Mouse (Mus musculus) MEL (cell line): ENCODE measurements at regions not wholly inside any gene's neighbourhood (a gene's known extent, or its start where the extent isn't known, plus 50 kb on each side); places are given as distances from the start of the nearest gene placed in this dataset.

Experiments
- DNase-seq: peaks from one replicate; pipeline ENCODE4 v3.0.0; 2011; ENCODE audit warnings: low read depth, low spot score
- H3K27ac ChIP-seq: 2 replicates; pipeline ENCODE4 v1.5.1; 2012; ENCODE audit warnings: low read depth, mild to moderate bottlenecking, control low read depth, low read length, moderate library complexity; ENCODE audit not compliant: control insufficient read depth
- H3K27me3 ChIP-seq, 2 experiments: fragments of 150-350 bp in 1 of 2; sonication (generic) in 1 of 2; 2 replicates each; pipeline ENCODE4 v1.6.1; 2012; ENCODE audit warnings: low read length in 2 of 2, mild to moderate bottlenecking in 2 of 2, improper control_type of control experiment in 1 of 2, moderate library complexity in 1 of 2; ENCODE audit not compliant: insufficient read depth in 2 of 2, control insufficient read depth in 1 of 2
- H3K36me3 ChIP-seq, 2 experiments: 2 replicates each; pipeline ENCODE4 v1.6.1; 2012 to 2014; ENCODE audit warnings: low read length in 2 of 2, improper control_type of control experiment in 1 of 2, inconsistent platforms in 1 of 2, mild to moderate bottlenecking in 1 of 2; ENCODE audit not compliant: insufficient read depth in 2 of 2, control insufficient read depth in 1 of 2
- H3K4me1 ChIP-seq, 2 experiments: fragments of 150-350 bp in 1 of 2; sonication (generic) in 1 of 2; 2 replicates each; pipeline ENCODE4 v1.6.1; 2012; ENCODE audit warnings: low read length in 2 of 2, improper control_type of control experiment in 1 of 2, mild to moderate bottlenecking in 1 of 2; ENCODE audit not compliant: insufficient read depth in 2 of 2, control insufficient read depth in 1 of 2
- H3K4me3 ChIP-seq, 2 experiments: fragments of 150-350 bp in 1 of 2; sonication (generic) in 1 of 2; 2 replicates each; pipeline ENCODE4 v1.5.1; 2012; ENCODE audit warnings: low read depth in 2 of 2, low read length in 2 of 2, mild to moderate bottlenecking in 2 of 2, moderate library complexity in 2 of 2, control low read depth in 1 of 2, improper control_type of control experiment in 1 of 2; ENCODE audit not compliant: control insufficient read depth in 1 of 2, insufficient read depth in 1 of 2
- H3K79me2 ChIP-seq: 2 replicates; pipeline ENCODE4 v1.6.1; 2012; ENCODE audit warnings: mild to moderate bottlenecking, low read length, moderate library complexity; ENCODE audit not compliant: control insufficient read depth, poor library complexity, insufficient read depth
- H3K9ac ChIP-seq: 2 replicates; pipeline ENCODE4 v1.6.1; 2012; ENCODE audit warnings: low read depth, mild to moderate bottlenecking, control low read depth, low read length, moderate library complexity; ENCODE audit not compliant: control insufficient read depth, poor library complexity, severe bottlenecking
- H3K9me3 ChIP-seq: fragments of 150-350 bp; sonication (generic); replicated peaks from 2 replicates; pipeline ENCODE4 v1.6.1; 2012; ENCODE audit warnings: mild to moderate bottlenecking, low read length, improper control_type of control experiment, moderate library complexity; ENCODE audit not compliant: insufficient read depth
- BHLHE40 ChIP-seq: IDR thresholded peaks from 2 replicates; pipeline ENCODE4 v1.6.1; 2012; ENCODE audit warnings: low read depth, mild to moderate bottlenecking, inconsistent platforms, low read length, improper control_type of control experiment, borderline replicate concordance
- CTCF ChIP-seq, 3 experiments: IDR thresholded peaks in 2 of 3; conservative IDR thresholded peaks in 1 of 3; 2 replicates each; pipeline ENCODE4 v1.5.1; 2011 to 2012; ENCODE audit warnings: low read length in 3 of 3, low read depth in 2 of 3, mild to moderate bottlenecking in 2 of 3, improper control_type of control experiment in 1 of 3, inconsistent platforms in 1 of 3, mixed read lengths in 1 of 3, moderate library complexity in 1 of 3; ENCODE audit not compliant: control insufficient read depth in 1 of 3, insufficient read depth in 1 of 3, poor library complexity in 1 of 3, severe bottlenecking in 1 of 3
- E2F4 ChIP-seq: IDR thresholded peaks from 2 replicates; pipeline ENCODE4 v1.6.1; 2011; ENCODE audit warnings: low read depth, low read length, improper control_type of control experiment, borderline replicate concordance
- EP300 ChIP-seq, 2 experiments: IDR thresholded peaks; 2 replicates each; pipeline ENCODE4 v1.6.1; 2011; ENCODE audit warnings: improper control_type of control experiment in 2 of 2, low read length in 2 of 2, low read depth in 1 of 2, mild to moderate bottlenecking in 1 of 2
- ETS1 ChIP-seq: IDR thresholded peaks from 2 replicates; pipeline ENCODE4 v1.6.1; 2012; ENCODE audit warnings: low read depth, mild to moderate bottlenecking, inconsistent platforms, low read length, improper control_type of control experiment, moderate library complexity
- GABPA ChIP-seq: IDR thresholded peaks from 2 replicates; pipeline ENCODE4 v1.6.1; 2012; ENCODE audit warnings: low read depth, mild to moderate bottlenecking, inconsistent platforms, low read length, improper control_type of control experiment, moderate library complexity
- GATA1 ChIP-seq: IDR thresholded peaks from 2 replicates; pipeline ENCODE4 v1.6.1; 2011; ENCODE audit warnings: low read depth, low read length, improper control_type of control experiment
- HCFC1 ChIP-seq: IDR thresholded peaks from 2 replicates; pipeline ENCODE4 v1.6.1; 2012; ENCODE audit warnings: low read depth, mild to moderate bottlenecking, inconsistent platforms, low read length, improper control_type of control experiment, moderate library complexity
- MAFK ChIP-seq: IDR thresholded peaks from 2 replicates; pipeline ENCODE4 v1.6.1; 2011; ENCODE audit warnings: low read depth, mild to moderate bottlenecking, low read length, improper control_type of control experiment, borderline replicate concordance
- MEF2A ChIP-seq: IDR thresholded peaks from 2 replicates; pipeline ENCODE4 v1.6.1; 2014; ENCODE audit warnings: low read depth, mild to moderate bottlenecking, inconsistent platforms, low read length, improper control_type of control experiment; ENCODE audit not compliant: poor library complexity, insufficient replicate concordance, severe bottlenecking; ENCODE audit errors: extremely low read depth
- MXI1 ChIP-seq: IDR thresholded peaks from 2 replicates; pipeline ENCODE4 v1.6.1; 2011; ENCODE audit warnings: mild to moderate bottlenecking, low read depth, low read length, improper control_type of control experiment
- NRF1 ChIP-seq: IDR thresholded peaks from 2 replicates; pipeline ENCODE4 v1.6.1; 2014; ENCODE audit warnings: low read depth, mild to moderate bottlenecking, inconsistent platforms, low read length, improper control_type of control experiment, moderate library complexity; ENCODE audit not compliant: poor library complexity, insufficient read depth, severe bottlenecking
- POLR2A ChIP-seq, 2 experiments: IDR thresholded peaks; 2 replicates each; pipeline ENCODE4 v1.6.1; 2011 to 2012; ENCODE audit warnings: low read length in 2 of 2, mild to moderate bottlenecking in 2 of 2, control low read depth in 1 of 2, improper control_type of control experiment in 1 of 2, low read depth in 1 of 2, moderate library complexity in 1 of 2; ENCODE audit not compliant: control insufficient read depth in 1 of 2, insufficient read depth in 1 of 2, poor library complexity in 1 of 2
- POLR2AphosphoS5 ChIP-seq: IDR thresholded peaks from 2 replicates; pipeline ENCODE4 v1.6.1; 2012; ENCODE audit warnings: low read depth, borderline replicate concordance, mild to moderate bottlenecking, inconsistent platforms, low read length, moderate library complexity, mixed read lengths
- RAD21 ChIP-seq: IDR thresholded peaks from 2 replicates; pipeline ENCODE4 v1.6.1; 2011; ENCODE audit warnings: mild to moderate bottlenecking, low read depth, low read length, improper control_type of control experiment
- SIN3A ChIP-seq: IDR thresholded peaks from 2 replicates; pipeline ENCODE4 v1.6.1; 2012; ENCODE audit warnings: low read length, improper control_type of control experiment, inconsistent platforms
- TBP ChIP-seq: IDR thresholded peaks from 2 replicates; pipeline ENCODE4 v1.8.0; 2011; ENCODE audit warnings: low read depth, low read length, improper control_type of control experiment
- UBTF ChIP-seq: IDR thresholded peaks from 2 replicates; pipeline ENCODE4 v1.6.1; 2012; ENCODE audit warnings: low read depth, mild to moderate bottlenecking, inconsistent platforms, low read length, improper control_type of control experiment, moderate library complexity, borderline replicate concordance; ENCODE audit not compliant: insufficient read depth
- USF1 ChIP-seq: IDR thresholded peaks from 2 replicates; pipeline ENCODE4 v1.6.1; 2014; ENCODE audit warnings: low read depth, mild to moderate bottlenecking, inconsistent platforms, low read length, improper control_type of control experiment, moderate library complexity
- USF2 ChIP-seq, 2 experiments: IDR thresholded peaks; 2 replicates each; pipeline ENCODE4 v1.6.1; 2011 to 2012; ENCODE audit warnings: improper control_type of control experiment in 2 of 2, low read length in 2 of 2, borderline replicate concordance in 1 of 2, inconsistent platforms in 1 of 2, low read depth in 1 of 2, mild to moderate bottlenecking in 1 of 2; ENCODE audit not compliant: insufficient read depth in 1 of 2
- ZKSCAN1 ChIP-seq: IDR thresholded peaks from 2 replicates; pipeline ENCODE4 v1.6.1; 2012; ENCODE audit warnings: low read depth, mild to moderate bottlenecking, inconsistent platforms, low read length, improper control_type of control experiment, moderate library complexity
- ZNF384 ChIP-seq: IDR thresholded peaks from 2 replicates; pipeline ENCODE4 v1.6.1; 2012; ENCODE audit warnings: low read depth, mild to moderate bottlenecking, inconsistent platforms, low read length, improper control_type of control experiment

GRCm38 (mm10) chr8:8984829-8985251 lies 294.5 kb upstream of the Arglu1 start:
- no peaks in the 10 kb centered on the region for H3K27me3 ChIP-seq
- no peak overlapping the region for H3K9ac ChIP-seq
- TF ChIP-seq ZNF384 (no peak), MAFK (no peak), MXI1 (no peak), E2F4 (no peak), SIN3A (no peak)
- no peak overlapping the region for H3K4me3 ChIP-seq
- no peak for DNase-seq
- H3K27ac ChIP-seq = no peak overlapping the region
- no peaks in the 10 kb centered on the region for H3K4me1 ChIP-seq
- H3K9me3 ChIP-seq = no peaks in the 10 kb centered on the region
- no peaks in the 10 kb centered on the region for H3K79me2 ChIP-seq
- no peaks in the 10 kb centered on the region for H3K36me3 ChIP-seq

GRCm38 (mm10) chr8:8984159-8984828 lies 294.0 kb upstream of the Arglu1 start:
- H3K79me2 ChIP-seq = no peaks in the 10 kb centered on the region
- no peak for DNase-seq
- no peaks in the 10 kb centered on the region for H3K36me3 ChIP-seq

GRCm38 (mm10) chr8:8983133-8983661 lies 292.9 kb upstream of the Arglu1 start:
- Histone ChIP-seq H3K9ac (no peak overlapping the region), H3K9me3 (no peaks in the 10 kb centered on the region), H3K4me3 (no peak overlapping the region), H3K27me3 (no peaks in the 10 kb centered on the region), H3K4me1 (no peaks in the 10 kb centered on the region)
- no peak for DNase-seq
- no peak for TF ChIP-seq CTCF (IDR thresholded peaks at IDR 0.05 in 2 of 3, conservative IDR thresholded peaks at IDR 0.05 in 1 of 3; ENCODE audit: control insufficient read depth in 1 of 3, insufficient read depth in 1 of 3, low read depth in 2 of 3, low read length in 3 of 3, poor library complexity in 1 of 3, severe bottlenecking in 1 of 3)
- TF ChIP-seq UBTF = no peak
- TF ChIP-seq TBP = no peak
- TF ChIP-seq MXI1 = no peak
- TF ChIP-seq NRF1 = no peak
- TF ChIP-seq ZKSCAN1 = no peak
- TF ChIP-seq, all 39 proteins: peak for 0
- no peak overlapping the region for H3K27ac ChIP-seq
- no peaks in the 10 kb centered on the region for H3K36me3 ChIP-seq
- no peaks in the 10 kb centered on the region for H3K79me2 ChIP-seq

More at GRCm38 (mm10) chr8:8984159-8984828, 294.0 kb upstream of the Arglu1 start:
- no peaks in the 10 kb centered on the region for H3K27me3 ChIP-seq
- TF ChIP-seq RAD21 (no peak), GABPA (no peak), POLR2AphosphoS5 (no peak), BHLHE40 (no peak), ETS1 (no peak), ZKSCAN1 (no peak), HCFC1 (no peak), TBP (no peak), SIN3A (no peak), MXI1 (no peak), USF2 (IDR thresholded peaks at IDR 0.05; ENCODE audit: borderline replicate concordance in 1 of 2, insufficient read depth in 1 of 2, low read depth in 1 of 2, low read length in 2 of 2) (no peak), MEF2A (no peak), GATA1 (no peak), NRF1 (no peak), USF1 (no peak), EP300 (IDR thresholded peaks at IDR 0.05; ENCODE audit: low read depth in 1 of 2, low read length in 2 of 2) (no peak), E2F4 (no peak), POLR2A (IDR thresholded peaks at IDR 0.05; ENCODE audit: control insufficient read depth in 1 of 2, insufficient read depth in 1 of 2, low read depth in 1 of 2, low read length in 2 of 2, poor library complexity in 1 of 2) (no peak), CTCF (IDR thresholded peaks at IDR 0.05 in 2 of 3, conservative IDR thresholded peaks at IDR 0.05 in 1 of 3; ENCODE audit: control insufficient read depth in 1 of 3, insufficient read depth in 1 of 3, low read depth in 2 of 3, low read length in 3 of 3, poor library complexity in 1 of 3, severe bottlenecking in 1 of 3) (no peak)
- H3K4me3 ChIP-seq = no peak overlapping the region
- no peak overlapping the region for H3K9ac ChIP-seq
- H3K27ac ChIP-seq = no peak overlapping the region
- H3K9me3 ChIP-seq = no peaks in the 10 kb centered on the region
- H3K4me1 ChIP-seq = no peaks in the 10 kb centered on the region
